Mouse (Mus musculus): ENCODE results near the gene Gbgt1. TPM values are rescaled to one million over a fixed set of nuclear protein-coding genes. Genes with fewer than 3 reads are reported as not detected.

Gene Gbgt1
- polyA plus RNA-seq, 1 experiment from 2014 or later, result 3.7 TPM

GRCm38 (mm10) chr2:28535650-28536049 is 39.0 kb downstream of the Gbgt1 start:
- H3K27ac ChIP-seq, result peak overlapping the region; percentile 77; the same call in 1 of the 2 replicates

GRCm38 (mm10) chr2:28536166-28536565 is 39.5 kb downstream of the Gbgt1 start:
- H3K27me3 ChIP-seq (replicated peaks), result no peaks in the 10 kb centered on the region
- H3K9ac ChIP-seq, result no peak overlapping the region
- no peaks in the 10 kb centered on the region for H3K36me3 ChIP-seq
- peaks cover 81% of the 10 kb centered on the region for H3K4me1 ChIP-seq (replicated peaks)
- no peak for ATAC-seq
- no peaks in the 10 kb centered on the region for H3K9me3 ChIP-seq
- H3K27ac ChIP-seq, result peak overlapping the region; percentile 49; the same call in 1 of the 2 replicates
- no peak overlapping the region for H3K4me3 ChIP-seq (replicated peaks)
- 41% methylated on average over 4 of the region's 4 CpGs for WGBS
- H3K4me2 ChIP-seq (replicated peaks), result no peak overlapping the region

More at GRCm38 (mm10) chr2:28535650-28536049, 39.0 kb downstream of the Gbgt1 start:
- no peak for ATAC-seq
- peak overlapping the region; percentile 84 for H3K4me2 ChIP-seq (replicated peaks)
- no peak overlapping the region for H3K4me3 ChIP-seq (replicated peaks)
- H3K27me3 ChIP-seq (replicated peaks), result no peaks in the 10 kb centered on the region
- 57% methylated on average over 7 of the region's 7 CpGs for WGBS
- peaks cover 78% of the 10 kb centered on the region for H3K4me1 ChIP-seq (replicated peaks)
- no peaks in the 10 kb centered on the region for H3K9me3 ChIP-seq
- no peak overlapping the region for H3K9ac ChIP-seq
- H3K36me3 ChIP-seq, result no peaks in the 10 kb centered on the region

DNA sequence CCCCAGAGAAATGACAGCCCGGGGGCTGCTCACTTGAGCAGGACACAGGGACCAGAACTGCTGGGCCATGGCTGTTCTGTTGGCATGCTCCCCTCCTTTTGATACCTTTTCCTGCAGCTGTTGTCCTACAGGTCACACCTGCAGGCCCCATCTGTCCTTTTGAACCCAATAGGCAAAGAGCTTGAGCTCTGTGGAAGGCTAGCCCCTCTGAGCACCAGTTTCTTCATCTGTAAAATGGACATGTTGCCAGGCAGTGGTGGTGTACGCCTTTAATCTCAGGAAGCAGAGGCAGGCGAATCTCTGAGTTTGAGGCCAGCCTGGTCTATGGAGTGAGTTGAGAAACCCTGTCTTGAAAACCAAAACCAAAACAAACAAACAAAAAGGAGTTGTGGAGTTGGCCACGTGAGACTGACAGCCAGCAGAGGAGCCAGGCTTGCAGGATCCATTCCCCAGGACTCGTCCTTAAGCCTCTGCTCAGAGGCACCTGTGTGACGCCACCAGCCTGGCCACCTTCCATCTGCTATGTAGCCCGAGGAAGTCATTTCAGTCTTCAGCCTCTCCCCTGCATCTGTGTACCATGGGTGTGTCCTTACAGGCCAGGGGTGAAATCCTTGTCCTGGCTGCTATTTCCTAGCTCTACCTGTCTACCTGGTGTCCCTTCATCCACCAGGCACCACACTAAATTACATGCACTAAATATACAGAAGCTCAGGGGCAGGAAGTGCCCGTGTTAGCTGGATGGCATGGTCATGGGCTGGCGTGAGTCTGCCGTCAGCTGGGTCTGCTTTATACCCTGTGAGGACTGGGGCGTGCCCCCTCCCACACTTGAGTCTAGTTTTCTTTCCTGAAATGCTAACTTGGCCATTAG is 40.3 kb downstream of the Gbgt1 start:
- H3K4me3 ChIP-seq (replicated peaks), result no peak overlapping the region
- H3K9ac ChIP-seq, result no peak overlapping the region
- ATAC-seq, result no peak
- peaks cover 84% of the 10 kb centered on the region for H3K4me1 ChIP-seq (replicated peaks)
- no peaks in the 10 kb centered on the region for H3K27me3 ChIP-seq (replicated peaks)
- H3K9me3 ChIP-seq, result no peaks in the 10 kb centered on the region
- 76% methylated on average over 11 of the region's 11 CpGs for WGBS
- no peak overlapping the region for H3K4me2 ChIP-seq (replicated peaks)
- 0 out of 2 replicates have a peak overlapping the region, but pooled peaks have one; percentile 27 for H3K27ac ChIP-seq
- H3K36me3 ChIP-seq, result 0 out of 2 replicates have a peak, but pooled peaks cover under 1% of the 10 kb centered on the region

DNA sequence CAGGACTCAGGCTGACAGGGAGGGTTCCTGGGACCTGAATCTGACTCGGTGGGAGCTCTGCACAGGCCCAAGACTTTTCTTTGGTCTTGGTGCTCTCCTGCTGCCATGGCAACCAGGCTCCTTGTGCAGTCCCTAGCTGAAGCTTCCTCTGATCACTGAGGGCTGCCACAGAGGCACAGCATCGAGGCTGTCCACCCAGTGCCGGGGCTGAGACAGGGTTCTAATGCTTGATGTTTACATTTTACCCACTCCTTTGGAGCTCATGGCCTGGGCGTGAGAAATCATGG is 40.9 kb downstream of the Gbgt1 start:
- no peaks in the 10 kb centered on the region for H3K27me3 ChIP-seq (replicated peaks)
- 45% methylated on average over 4 of the region's 4 CpGs for WGBS
- peaks cover 6% of the 10 kb centered on the region; the same call in 1 of the 2 replicates for H3K36me3 ChIP-seq
- ATAC-seq, result no peak
- no peak overlapping the region for H3K4me2 ChIP-seq (replicated peaks)
- H3K27ac ChIP-seq, result no peak overlapping the region
- H3K9me3 ChIP-seq, result no peaks in the 10 kb centered on the region
- peaks cover 79% of the 10 kb centered on the region for H3K4me1 ChIP-seq (replicated peaks)
- H3K9ac ChIP-seq, result no peak overlapping the region
- no peak overlapping the region for H3K4me3 ChIP-seq (replicated peaks)

- WGBS, result 70% methylated on average over 8 of the region's 8 CpGs
- Histone ChIP-seq H3K4me1 (replicated peaks) (peaks cover 74% of the 10 kb centered on the region), H3K27me3 (replicated peaks) (no peaks in the 10 kb centered on the region), H3K4me2 (replicated peaks) (peak overlapping the region; percentile 18; the same call in 1 of the 2 replicates), H3K9ac (no peak overlapping the region), H3K27ac (peak overlapping the region; percentile 72), H3K36me3 (peaks cover 6% of the 10 kb centered on the region; the same call in 1 of the 2 replicates), H3K9me3 (no peaks in the 10 kb centered on the region), H3K4me3 (replicated peaks) (no peak overlapping the region)
- ATAC-seq, result no peak; the same call in 1 of the 2 replicates
These were observed 41.5 kb downstream of the Gbgt1 start for GRCm38 (mm10) chr2:28537995-28538816.

- Histone ChIP-seq H3K4me3 (replicated peaks) (no peak overlapping the region), H3K4me2 (replicated peaks) (peak overlapping the region; percentile 18; the same call in 1 of the 2 replicates), H3K9ac (0 out of 2 replicates have a peak overlapping the region, but pooled peaks have one; percentile 26), H3K27ac (peak overlapping the region; percentile 72), H3K27me3 (replicated peaks) (no peaks in the 10 kb centered on the region), H3K4me1 (replicated peaks) (peaks cover 71% of the 10 kb centered on the region), H3K36me3 (peaks cover 6% of the 10 kb centered on the region; the same call in 1 of the 2 replicates), H3K9me3 (no peaks in the 10 kb centered on the region)
- 0 out of 2 replicates have a peak, but pooled peaks have one; percentile 3 for ATAC-seq
- WGBS, result 70% methylated on average over 1 of the region's 1 CpGs
These were observed 42.1 kb downstream of the Gbgt1 start for GRCm38 (mm10) chr2:28538817-28539128.

DNA sequence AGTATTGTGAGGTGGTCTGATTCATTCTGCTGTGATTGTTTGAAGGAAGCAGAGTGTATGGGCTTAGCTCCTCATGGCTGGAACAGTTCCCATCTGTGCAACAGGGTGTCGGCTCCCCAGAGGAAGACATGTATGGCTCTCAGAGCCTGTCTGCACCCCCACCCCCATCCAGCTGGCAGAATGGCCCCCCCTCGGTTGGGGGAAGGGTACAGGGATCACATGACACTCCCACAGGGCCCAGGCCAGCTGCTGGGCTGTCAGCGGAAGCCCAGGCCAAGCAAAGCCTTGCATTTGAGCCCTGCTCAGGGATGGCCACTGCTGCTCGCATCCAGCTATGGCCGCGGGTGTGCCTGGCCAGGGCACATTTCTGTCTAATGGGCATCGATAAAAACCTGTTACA is 42.5 kb downstream of the Gbgt1 start:
- peak; percentile 46 for ATAC-seq
- Histone ChIP-seq H3K9ac (0 out of 2 replicates have a peak overlapping the region, but pooled peaks have one; percentile 10), H3K9me3 (no peaks in the 10 kb centered on the region)

DNA sequence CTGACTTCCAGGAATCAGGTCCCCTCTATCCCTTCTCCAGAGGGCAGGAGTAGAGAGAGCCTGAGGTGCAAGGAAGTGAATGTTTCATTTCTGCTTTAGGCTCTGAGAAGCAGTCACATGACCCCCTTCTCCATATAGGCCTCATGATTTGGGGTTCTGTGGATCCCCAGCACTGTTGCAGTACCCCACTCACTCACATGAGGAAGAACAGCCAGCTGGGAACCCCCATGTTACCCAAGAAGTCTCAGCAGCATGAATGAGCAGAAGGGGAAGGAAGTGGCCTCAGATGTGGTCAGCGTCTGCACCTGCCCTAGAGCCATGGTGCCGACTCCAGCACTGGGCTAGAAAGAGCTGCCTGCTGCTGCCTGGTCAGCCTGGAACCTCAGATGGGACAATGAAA is 43.3 kb downstream of the Gbgt1 start:
- Histone ChIP-seq H3K4me1 (replicated peaks) (peaks cover 61% of the 10 kb centered on the region), H3K27me3 (replicated peaks) (no peaks in the 10 kb centered on the region), H3K4me3 (replicated peaks) (no peak overlapping the region), H3K36me3 (peaks cover 13% of the 10 kb centered on the region), H3K4me2 (replicated peaks) (no peak overlapping the region), H3K9ac (no peak overlapping the region), H3K27ac (0 out of 2 replicates have a peak overlapping the region, but pooled peaks have one; percentile 72), H3K9me3 (no peaks in the 10 kb centered on the region)
- no peak for ATAC-seq
- 73% methylated on average over 2 of the region's 2 CpGs for WGBS

More for the DNA sequence above, 42.5 kb downstream of the Gbgt1 start:
- H3K4me2 ChIP-seq (replicated peaks), result peak overlapping the region; percentile 18; the same call in 1 of the 2 replicates
- peaks cover 9% of the 10 kb centered on the region; the same call in 1 of the 2 replicates for H3K36me3 ChIP-seq
- no peak overlapping the region for H3K4me3 ChIP-seq (replicated peaks)
- peaks cover 67% of the 10 kb centered on the region for H3K4me1 ChIP-seq (replicated peaks)
- H3K27ac ChIP-seq, result peak overlapping the region; percentile 72
- no peaks in the 10 kb centered on the region for H3K27me3 ChIP-seq (replicated peaks)
- WGBS, result 42% methylated on average over 7 of the region's 7 CpGs

GRCm38 (mm10) chr2:28540587-28541227 is 44.0 kb downstream of the Gbgt1 start:
- H3K27me3 ChIP-seq (replicated peaks), result no peaks in the 10 kb centered on the region
- no peak for ATAC-seq
- H3K27ac ChIP-seq, result no peak overlapping the region
- 78% methylated on average over 8 of the region's 8 CpGs for WGBS
- peaks cover 20% of the 10 kb centered on the region for H3K36me3 ChIP-seq
- no peak overlapping the region for H3K4me2 ChIP-seq (replicated peaks)
- peaks cover 54% of the 10 kb centered on the region for H3K4me1 ChIP-seq (replicated peaks)
- H3K9ac ChIP-seq, result no peak overlapping the region
- no peak overlapping the region for H3K4me3 ChIP-seq (replicated peaks)
- H3K9me3 ChIP-seq, result no peaks in the 10 kb centered on the region

- peaks cover 26% of the 10 kb centered on the region for H3K36me3 ChIP-seq
- ATAC-seq, result no peak
- WGBS, result 95% methylated on average over 8 of the region's 8 CpGs
- no peak overlapping the region for H3K4me3 ChIP-seq (replicated peaks)
- H3K27ac ChIP-seq, result no peak overlapping the region
- H3K4me2 ChIP-seq (replicated peaks), result no peak overlapping the region
- peaks cover 23% of the 10 kb centered on the region for H3K4me1 ChIP-seq (replicated peaks)
- no peaks in the 10 kb centered on the region for H3K9me3 ChIP-seq
- no peaks in the 10 kb centered on the region for H3K27me3 ChIP-seq (replicated peaks)
- no peak overlapping the region for H3K9ac ChIP-seq
These were observed 47.2 kb downstream of the Gbgt1 start for GRCm38 (mm10) chr2:28543894-28544293.

DNA sequence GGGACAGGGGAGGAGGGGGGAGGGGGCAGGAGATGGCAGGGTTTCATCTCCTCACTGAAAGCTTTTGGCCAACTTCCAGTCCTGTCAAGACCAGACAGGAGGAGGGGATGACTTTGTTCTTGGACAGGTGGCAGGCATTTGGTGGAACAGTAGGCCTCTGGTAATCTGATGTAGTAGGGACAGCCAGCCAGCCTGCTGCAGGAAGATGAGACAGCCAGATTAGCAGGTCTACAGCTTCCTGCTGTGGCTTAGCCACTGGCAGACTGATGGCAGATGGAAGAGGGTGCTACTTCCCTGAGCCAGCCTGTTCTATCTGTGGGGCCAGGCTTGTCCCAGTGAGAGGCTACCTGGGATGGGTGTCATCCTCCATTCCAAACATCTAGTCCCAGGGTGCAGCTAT is 49.3 kb downstream of the Gbgt1 start:
- no peak for ATAC-seq

DNA sequence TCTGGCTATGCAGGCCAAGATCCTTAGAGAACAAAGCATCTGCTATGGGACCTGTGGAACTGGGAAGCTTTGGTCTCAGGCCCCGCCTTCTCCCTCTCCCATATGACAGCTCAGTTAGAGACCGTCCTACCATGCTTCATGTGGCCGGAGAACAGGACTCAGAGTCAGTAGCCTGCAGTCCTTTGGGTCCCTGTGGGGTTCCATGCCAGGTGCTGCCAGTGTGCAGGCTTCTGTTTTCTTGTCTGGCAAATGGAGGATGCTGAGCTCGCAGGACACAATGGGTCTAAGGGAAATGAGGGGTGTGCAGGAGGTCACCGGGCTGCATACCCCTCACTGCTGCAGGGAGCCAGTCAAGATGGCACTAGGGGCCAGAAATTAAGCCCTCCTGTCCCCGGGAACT is 49.9 kb downstream of the Gbgt1 start:
- WGBS, result 81% methylated on average over 6 of the region's 6 CpGs
- Histone ChIP-seq H3K4me2 (replicated peaks) (no peak overlapping the region), H3K4me1 (replicated peaks) (no peaks in the 10 kb centered on the region), H3K36me3 (peaks cover 50% of the 10 kb centered on the region), H3K9ac (no peak overlapping the region), H3K9me3 (no peaks in the 10 kb centered on the region), H3K27me3 (replicated peaks) (no peaks in the 10 kb centered on the region), H3K27ac (no peak overlapping the region), H3K4me3 (replicated peaks) (no peak overlapping the region)
- ATAC-seq, result no peak

More for the DNA sequence above, 49.3 kb downstream of the Gbgt1 start:
- H3K36me3 ChIP-seq, result peaks cover 46% of the 10 kb centered on the region
- no peak overlapping the region for H3K4me2 ChIP-seq (replicated peaks)
- H3K4me1 ChIP-seq (replicated peaks), result 0 out of 2 replicates have a peak, but pooled peaks cover 3% of the 10 kb centered on the region
- no peak overlapping the region for H3K9ac ChIP-seq
- no peak overlapping the region for H3K27ac ChIP-seq
- no peaks in the 10 kb centered on the region for H3K9me3 ChIP-seq
- no peak overlapping the region for H3K4me3 ChIP-seq (replicated peaks)
- H3K27me3 ChIP-seq (replicated peaks), result no peaks in the 10 kb centered on the region
